Mouse (Mus musculus) cerebral cortex, adult 2 months (tissue): Measurements from ENCODE around the gene Dock11.

Experiments used
- WGBS: fragments of 180-500 bp; shearing (Covaris S2); methylation state at CpG from one replicate; pipeline ENCODE4 v1.1.7; 2018; 5-methylcytosine and 5-hydroxymethylcytosine counted together

Gene Dock11

DNA sequence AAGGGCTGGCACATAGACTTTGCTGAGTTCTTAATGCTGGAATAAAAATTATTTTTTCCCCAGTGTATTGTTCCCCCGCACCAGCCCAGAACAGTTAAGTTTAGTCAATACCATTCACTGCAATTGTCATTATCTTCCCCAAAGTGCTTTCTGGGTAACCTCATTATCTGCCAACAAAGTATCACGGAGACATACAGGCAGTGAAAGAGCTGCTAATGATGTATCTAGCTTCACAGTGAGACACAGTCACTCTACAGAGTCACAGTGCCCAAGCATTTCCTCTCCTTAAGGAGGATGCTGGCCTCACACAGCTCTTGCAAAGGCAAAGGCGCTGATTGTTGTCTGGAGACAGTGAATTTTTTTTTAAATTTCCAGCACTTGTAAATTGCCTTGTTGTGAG lies 63.3 kb downstream of the Dock11 start:
- WGBS: 63% methylated on average over 3 of the region's 3 CpGs

DNA sequence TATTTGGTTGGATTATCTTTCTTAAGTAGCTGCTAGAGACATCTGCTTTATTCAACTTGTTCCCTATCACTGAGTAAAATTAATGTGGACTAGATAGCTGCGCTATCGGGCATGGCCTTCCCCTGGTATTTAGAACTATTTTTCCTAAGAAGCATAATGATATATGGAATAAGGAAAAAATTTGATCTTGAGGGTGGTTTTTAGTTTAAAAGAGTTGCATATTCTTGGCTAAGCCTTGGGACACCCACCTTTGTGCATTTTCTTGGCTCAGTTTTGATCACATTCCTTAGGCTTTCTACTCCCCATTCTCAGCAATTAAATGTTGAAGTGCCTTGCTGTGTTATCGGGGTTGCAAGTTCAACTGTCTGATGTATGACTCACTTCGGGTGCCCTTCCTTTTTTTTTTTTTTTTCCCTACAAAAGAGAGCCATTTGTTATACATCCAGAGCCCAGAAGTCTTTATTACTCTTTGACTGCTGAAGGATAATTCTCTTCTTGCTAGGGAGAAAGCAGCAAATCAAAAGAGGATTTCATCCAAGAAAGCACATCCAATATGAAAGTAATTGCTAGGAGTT lies 64.0 kb downstream of the Dock11 start:
- 83% methylated on average over 4 of the region's 4 CpGs for WGBS

DNA sequence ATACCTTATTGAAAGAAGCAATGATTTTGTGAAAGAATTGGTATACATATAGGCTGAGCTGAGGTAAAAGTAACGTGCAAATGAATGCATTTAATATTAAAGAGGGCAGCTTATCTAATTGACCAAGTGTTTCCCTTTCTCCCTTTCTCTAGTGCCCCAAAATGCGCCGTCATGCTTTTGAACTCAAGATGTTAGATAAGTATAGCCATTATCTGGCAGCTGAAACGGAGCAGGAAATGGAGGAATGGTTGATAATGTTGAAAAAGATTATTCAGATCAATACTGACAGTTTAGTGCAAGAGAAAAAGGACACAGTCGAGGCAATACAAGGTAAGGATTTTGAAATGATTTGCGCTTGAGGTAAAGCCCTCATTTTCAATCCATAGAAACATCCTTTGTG lies 74.5 kb downstream of the Dock11 start:
- 95% methylated on average over 6 of the region's 6 CpGs for WGBS

DNA sequence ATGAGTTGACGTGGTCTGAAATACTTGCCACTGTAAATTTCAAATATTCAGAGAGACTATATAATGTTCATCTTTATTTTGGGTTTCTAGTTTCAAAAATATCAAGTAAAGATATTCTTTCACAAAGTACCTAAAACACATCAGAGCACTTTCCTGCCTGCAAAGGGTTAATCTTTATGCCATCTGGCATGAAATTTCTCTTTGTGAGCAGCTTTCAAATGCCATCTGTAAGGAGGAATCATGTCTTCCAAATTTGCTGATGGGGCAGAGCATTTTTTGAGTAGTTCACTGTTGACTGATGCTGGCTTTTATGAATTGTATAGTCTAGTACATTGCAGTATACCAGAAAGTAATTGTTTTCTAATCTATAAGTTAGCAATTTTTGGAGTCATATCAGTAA lies 80.6 kb downstream of the Dock11 start:
- 86% methylated on average over 1 of the region's 1 CpGs for WGBS

DNA sequence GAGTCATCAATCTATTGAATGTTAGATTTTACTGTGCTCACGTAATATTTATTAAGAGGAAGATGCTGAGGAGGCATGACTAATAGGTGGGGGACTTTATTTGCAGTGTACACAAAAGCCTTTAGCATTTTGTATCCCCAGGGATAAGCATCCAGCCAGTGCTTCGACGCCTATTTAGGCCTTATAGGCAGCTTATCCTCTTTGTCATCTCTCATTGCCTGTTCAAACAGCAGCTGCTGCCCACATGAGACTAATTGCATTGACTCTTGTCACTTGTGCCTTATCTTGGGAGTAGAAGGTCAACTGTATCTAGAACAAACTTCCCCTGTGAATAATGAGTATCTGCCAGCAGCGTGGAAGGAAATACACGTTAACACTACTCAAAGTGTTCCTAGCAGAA lies 88.0 kb downstream of the Dock11 start:
- 86% methylated on average over 5 of the region's 5 CpGs for WGBS

DNA sequence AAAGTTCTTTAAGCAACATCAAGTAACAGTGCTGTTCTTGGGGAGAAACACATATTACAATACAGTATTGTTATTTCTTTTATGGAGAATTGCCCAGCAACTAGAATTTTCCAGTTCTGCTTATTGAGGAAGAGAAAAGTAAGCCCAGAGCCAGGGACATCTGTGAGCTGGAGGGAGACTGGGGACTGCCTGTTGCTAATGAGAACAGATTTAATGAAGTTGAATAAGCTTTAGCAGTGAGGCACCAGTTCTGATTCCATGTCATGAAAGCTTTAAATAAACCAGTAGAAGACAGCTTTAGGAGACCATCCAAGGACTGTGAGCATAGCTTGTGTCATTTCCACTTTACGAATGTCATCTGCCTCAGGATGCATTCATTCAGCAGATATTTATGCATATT lies 99.3 kb downstream of the Dock11 start:
- WGBS: 79% methylated on average over 1 of the region's 1 CpGs

DNA sequence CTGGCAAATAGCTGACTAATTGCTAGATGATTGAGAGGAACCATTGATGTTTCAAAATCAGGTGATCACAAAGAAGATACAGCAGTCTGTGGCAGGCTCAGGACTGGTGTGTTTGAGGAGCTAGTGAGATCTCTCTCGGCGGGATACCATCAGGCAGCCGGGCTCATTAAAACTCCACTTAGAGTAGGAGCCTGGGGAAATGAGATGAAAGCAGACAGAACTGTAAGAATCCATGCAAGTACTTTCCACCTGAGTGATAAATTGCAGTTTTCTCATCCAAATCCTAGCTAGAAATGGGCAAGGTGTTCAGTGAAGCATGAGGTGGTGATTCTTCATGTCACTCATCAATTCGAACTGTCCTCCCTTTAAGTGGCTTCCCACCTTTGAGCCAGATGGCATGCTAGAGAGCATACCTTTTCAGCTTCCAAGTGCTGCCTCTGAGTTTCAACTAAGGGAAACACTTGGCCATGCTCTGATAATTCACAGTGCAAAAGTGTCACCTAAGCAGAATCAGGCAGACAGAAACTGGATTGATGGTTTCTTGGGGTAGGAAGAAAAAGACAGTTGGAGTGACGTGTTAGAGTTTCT lies 102.0 kb downstream of the Dock11 start:
- 84% methylated on average over 5 of the region's 5 CpGs for WGBS

DNA sequence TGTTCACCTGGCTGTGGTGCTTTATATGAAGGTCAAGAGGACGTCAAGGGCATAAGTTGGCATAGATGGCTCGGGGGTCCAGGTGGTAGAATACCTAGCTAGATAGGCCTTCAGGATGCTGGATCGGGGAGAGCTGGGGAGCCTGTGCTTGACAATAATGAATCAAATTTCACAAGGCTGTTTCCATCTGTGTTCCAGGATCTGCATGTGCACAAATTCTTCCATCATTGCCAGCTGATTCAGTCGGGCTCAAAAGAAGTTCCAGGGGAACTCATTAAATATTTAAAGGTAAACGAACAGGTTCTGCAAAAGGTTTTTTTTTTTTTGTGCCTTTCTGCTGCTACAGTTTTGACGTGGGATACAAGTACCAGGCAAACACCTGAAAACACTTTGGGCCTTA lies 105.6 kb downstream of the Dock11 start:
- WGBS: 78% methylated on average over 6 of the region's 6 CpGs

DNA sequence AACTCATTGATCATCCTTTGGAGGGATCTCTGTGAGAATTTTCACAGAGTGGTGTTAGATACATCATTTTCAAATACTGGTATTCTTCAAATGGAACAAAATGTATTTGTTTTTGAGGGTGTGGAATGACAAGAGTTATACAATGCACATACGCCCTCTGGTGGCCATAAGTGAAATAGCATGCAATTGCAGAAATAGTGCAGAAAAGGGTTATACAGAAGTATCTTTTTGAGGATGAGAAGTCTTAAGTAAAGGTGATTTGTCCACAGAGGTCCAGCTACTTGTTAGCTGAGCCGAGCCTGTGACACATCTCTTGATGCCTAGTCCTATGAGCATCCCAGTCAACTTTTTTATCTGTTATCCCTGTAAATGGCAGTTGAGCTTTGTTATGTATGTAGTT lies 108.4 kb downstream of the Dock11 start:
- 6% methylated on average over 2 of the region's 2 CpGs for WGBS

DNA sequence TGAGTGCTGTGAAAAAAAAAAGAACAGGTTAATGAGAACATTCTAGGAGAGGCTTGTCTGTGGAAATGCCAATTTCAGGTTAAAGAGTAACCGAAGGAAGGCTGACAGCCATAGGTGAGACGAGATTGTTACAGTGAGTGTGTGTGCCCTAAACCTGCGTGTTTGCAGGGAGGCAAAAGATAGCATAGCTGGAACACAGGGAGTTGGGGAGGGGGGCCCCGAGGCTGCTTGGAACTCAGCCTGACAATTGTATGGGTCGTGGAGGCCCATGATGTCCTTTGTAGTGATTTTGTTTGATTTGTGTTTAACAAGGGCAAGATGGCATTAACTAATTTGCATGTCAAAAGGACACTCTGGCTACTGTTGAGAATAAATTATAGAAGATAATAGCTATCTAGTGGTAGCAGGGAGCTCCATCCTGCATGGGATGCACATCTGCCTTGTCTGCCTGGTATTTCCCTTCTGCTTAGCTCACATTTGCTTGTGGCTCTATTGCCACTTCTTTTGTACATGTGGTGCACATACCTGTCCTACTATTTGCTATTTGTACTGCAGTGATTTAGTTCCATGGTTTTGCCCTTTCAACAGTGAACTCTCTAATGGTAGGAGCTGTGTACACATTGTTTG lies 109.3 kb downstream of the Dock11 start:
- WGBS: 67% methylated on average over 5 of the region's 5 CpGs

DNA sequence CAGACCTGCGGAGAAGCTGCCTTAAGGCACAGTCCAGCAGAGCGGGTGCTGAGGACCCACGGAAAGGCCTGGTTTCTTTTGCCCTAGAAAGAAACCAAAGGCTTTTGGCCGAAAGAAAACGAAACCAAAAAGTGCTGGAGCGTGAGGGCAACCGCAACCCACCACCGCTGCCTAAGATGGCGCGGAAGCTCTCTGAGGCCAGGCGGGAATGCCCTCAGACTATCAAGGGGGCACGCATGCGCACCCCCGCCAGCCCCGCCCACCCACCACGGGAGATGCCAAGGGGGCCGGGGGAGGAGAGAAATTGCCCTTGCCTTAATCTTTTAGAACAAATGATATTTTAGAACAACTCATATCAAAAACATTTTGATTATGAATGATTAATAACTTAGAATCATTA lies 137.0 kb downstream of the Dock11 start:
- 92% methylated on average over 17 of the region's 17 CpGs for WGBS

DNA sequence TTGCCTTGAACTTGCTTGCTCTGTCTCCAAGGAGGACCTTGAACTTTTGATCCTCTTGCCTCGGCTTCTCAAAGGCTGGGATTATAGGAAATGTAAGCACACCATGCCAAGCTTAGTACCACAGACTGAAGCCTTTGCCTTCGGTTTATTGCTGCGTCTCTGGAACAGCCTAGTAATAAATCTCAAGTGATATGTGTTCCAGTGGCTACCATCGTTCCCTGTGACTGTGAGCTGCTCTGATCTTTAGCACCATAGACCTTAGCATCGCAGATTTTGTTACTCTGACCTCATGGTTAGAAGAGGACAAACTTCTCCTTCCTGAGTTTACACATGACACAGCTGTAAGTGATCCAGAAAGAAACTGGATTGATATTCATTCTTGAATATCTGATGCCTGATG lies 142.5 kb downstream of the Dock11 start:
- WGBS: 96% methylated on average over 5 of the region's 5 CpGs

DNA sequence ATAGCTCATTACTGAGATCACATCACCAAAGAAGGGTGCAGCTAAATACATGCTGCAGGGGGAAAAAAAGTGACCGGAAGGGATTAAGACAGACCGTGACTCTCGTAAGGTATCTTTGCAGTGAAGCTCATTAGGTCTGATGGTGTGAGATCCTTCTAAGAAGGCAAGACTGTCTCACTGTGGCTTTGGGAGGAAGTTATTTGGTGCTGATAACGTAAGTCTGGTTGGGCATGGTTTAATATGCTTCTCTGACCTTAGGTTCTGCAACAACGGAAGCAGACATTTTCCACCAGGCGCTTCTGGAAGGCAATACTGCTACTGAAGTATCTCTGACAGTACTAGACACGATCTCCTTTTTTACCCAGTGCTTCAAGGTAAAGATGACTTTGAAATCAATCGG lies 145.4 kb downstream of the Dock11 start:
- WGBS: 88% methylated on average over 8 of the region's 8 CpGs

DNA sequence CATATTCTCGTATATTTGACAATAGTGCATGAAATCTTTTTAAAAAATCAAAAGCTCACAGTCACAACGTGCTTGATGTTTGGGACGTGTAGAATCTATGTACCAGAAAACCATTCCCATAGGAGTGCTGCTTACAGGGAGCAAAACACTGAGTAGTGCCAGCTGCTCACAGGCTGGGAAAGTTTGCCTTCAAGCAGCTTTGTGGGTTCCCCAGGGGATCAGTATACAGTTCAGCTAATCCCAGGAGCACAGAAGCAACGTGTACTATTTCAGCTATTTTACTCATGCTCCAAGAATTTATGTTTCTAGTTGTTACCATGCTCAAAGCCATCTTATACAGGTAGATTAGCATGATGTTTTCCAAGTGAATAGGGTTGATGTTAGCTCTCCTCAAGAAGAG lies 157.1 kb downstream of the Dock11 start:
- 77% methylated on average over 4 of the region's 4 CpGs for WGBS

DNA sequence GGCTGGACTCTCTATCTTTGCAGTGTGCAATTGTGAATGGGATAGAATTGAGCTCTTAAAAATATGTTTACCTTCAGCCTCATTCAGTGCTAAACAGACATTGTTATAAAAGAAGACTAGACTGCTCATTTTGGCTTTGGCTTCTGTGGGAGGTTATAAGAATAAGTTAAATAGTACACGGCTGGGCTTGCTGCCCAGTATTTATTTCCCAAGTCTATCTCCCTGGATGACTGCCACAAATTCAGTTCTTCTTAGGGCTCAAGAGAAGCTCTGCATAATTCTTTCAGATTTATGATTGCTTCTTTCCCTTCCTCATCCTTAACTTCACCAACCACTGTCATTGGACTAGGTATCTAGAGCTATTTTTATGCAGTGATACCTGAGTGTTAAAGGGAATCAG lies 158.8 kb downstream of the Dock11 start:
- 25% methylated on average over 1 of the region's 1 CpGs for WGBS

DNA sequence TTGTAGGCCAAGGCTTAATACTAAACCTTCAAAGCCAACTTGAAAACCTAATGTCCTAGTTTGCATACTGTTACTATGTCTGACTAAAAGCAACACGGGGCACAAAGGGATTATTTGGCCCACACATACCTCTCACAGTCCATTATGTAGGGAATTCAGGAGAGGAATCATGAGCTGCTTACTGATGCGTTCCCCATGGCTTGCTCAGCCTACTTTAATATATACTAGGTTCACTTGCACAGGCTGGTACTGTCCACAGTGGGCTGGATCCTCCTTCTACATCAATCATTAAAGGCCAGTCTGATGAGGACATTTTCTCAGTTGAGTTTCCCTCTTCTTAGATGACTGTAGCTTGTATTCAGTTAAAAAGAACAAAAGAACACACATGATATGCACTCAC lies 185.4 kb downstream of the Dock11 start:
- 77% methylated on average over 2 of the region's 2 CpGs for WGBS

DNA sequence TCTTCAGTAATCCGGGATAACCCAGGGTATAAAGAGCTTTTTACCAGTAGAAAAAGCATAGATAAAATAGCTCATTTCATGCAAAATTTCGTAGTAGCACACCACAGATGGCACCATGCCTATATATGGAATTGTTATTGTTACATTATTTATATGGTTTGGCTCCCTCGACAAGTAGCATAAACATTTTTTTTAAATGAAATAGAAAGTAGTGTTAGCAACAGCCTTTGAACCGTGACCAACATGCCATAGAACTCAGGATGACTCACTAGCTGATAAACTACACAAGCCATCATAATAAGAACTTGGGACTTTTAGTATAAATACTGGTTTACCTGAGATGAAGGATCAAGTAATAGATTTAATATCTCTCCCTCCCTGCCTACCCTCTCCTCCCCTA lies 188.5 kb downstream of the Dock11 start:
- WGBS: 46% methylated on average over 4 of the region's 4 CpGs

DNA sequence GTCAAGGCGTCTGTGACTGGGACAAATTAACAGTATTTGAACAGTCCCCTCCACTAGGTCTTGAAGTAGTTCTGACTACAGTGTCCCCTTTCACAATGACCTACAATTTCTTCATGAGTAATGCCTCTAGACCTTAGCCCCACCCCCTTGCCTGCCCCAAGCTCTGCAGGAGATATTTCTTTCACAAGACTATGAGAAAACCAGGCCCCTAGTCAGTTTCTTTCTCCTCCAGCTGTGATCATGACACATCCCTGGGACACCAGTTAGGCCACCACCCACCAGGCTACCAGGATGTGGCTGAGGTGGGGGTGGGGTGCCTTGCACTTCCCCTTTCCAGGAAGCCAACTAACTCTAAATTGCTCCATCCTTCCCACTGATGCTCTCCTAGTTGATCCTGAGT lies 194.3 kb downstream of the Dock11 start:
- 100% methylated on average over 1 of the region's 1 CpGs for WGBS

DNA sequence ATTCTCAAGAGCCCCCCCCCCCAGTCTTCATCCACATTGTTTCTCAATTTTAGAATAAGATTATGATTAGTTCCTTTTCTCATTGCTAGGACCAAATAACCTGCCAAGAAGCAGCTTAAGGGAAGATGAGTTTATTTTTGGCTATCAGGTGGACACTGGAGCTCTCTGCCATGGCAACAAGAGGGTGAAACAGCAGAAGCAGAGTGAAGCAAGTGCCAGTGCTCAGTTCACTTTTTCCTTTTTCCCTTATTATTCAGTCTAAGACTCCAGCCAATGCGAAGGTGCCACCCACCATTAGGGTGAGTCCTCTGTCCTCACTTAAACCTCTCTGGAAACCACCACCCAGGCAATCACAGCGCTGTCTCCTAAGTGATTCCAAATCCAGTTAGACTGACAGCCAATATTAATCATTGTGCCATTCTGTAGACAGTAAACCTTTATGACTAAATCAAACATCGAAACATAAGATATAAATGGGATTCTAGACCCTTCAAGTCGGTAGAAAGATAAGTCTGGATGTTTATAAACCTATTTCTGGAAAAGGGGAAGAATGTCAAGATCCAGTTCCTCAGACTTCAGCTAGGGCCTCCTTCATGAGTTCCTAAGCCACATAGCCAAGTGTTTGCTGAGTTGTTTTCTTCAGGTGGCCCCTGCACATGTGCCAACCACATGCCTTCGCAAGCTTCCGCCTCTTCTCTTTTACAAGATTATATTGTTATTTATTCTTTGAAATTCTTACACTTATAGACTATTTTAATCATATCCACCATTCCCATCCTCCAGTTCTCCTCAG lies 200.0 kb downstream of the Dock11 start:
- WGBS: 86% methylated on average over 6 of the region's 6 CpGs

DNA sequence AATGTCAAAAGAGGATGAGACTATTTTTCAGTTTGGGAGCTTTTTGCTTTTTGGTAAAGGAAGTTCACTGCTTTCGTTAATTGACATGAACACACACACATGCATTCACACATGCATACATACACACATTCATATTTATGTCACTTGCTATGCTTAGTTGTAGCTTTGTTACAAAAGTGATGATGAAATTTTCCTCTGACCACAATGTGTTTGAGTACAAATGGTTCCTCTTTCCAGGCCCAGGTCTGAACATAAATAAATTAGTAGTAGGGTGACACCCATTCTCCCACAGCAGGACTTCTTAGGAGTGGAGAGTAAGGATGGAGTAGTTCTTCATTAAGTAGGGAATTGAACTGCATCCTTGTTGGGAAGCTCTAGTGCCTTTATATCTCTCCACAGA lies 212.3 kb downstream of the Dock11 start:
- 96% methylated on average over 1 of the region's 1 CpGs for WGBS

DNA sequence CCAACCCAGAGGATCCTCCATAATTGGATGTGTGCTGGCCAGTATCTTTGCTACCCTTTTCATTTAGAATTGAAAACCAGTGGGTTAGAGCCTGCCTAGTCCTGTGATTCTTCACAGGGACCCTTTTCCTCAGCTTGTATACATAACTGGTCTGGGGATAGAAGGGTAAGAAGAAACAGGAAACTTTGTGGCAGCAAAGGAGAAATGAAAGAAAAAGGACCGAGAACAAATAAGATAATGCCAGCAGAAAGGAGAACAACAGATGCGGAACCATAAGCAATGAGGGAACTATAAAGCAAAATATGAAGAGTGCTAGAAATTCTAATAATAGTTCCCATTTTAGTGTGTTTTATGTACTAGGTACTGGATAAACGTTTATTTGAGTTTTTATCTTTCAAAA lies 212.7 kb downstream of the Dock11 start:
- WGBS: 71% methylated on average over 3 of the region's 3 CpGs

DNA sequence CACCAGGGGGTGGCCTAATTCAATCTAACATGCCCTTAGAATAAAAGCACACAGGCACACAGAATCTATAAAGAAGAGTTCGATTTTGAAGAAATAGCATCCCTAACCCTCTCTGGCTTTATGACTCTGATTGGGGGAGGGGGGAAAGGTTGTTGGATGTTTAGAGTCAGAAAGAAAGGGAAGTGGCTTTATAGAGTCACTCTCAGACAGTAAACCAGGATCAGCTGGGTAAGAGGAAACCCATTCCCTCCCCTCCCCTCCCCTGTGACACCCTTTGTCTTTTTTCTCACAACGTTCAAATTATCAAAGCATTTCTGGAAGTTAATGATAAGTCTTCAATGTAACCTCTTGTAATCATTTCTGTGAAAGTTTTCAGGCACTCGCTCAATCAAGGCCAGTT lies 220.0 kb downstream of the Dock11 start:
- 35% methylated on average over 3 of the region's 3 CpGs for WGBS
